Mouse (Mus musculus): Measurements from ENCODE around the gene Apbb2. TPM values are rescaled to one million over a fixed set of nuclear protein-coding genes. Genes with fewer than 3 reads are reported as not detected.
A peak's percentile ranks its signal among the peaks of the same experiment; 100 is the strongest.
"Not testable (repeated sequence)": the region's sequence is repeated elsewhere in the genome, so short reads cannot be mapped to it uniquely, and the experiment has no call there.

The Apbb2 gene
- polyA plus RNA-seq, 1 experiment from 2014 or later: 39.5 TPM

- no peak for ATAC-seq (ENCODE audit: insufficient number of reproducible peaks, insufficient read depth, low FRiP score, low read depth)
- no peak overlapping the region for H3K4me3 ChIP-seq (ENCODE audit: low read depth, low read length)
- H3K4me2 ChIP-seq (replicated peaks; ENCODE audit: low read depth, low read length): no peak overlapping the region
- no peaks in the 10 kb centered on the region for H3K36me3 ChIP-seq (ENCODE audit: control insufficient read depth, insufficient read depth, low read length)
- no peaks in the 10 kb centered on the region for H3K27me3 ChIP-seq (ENCODE audit: control insufficient read depth, insufficient read depth, low read length)
- H3K9me3 ChIP-seq (ENCODE audit: control insufficient read depth, low read depth, low read length): no peaks in the 10 kb centered on the region
- 39% methylated on average over 4 of the region's 4 CpGs for WGBS
- H3K27ac ChIP-seq (ENCODE audit: low read length): no peak overlapping the region
- no peak overlapping the region for H3K9ac ChIP-seq (replicated peaks; ENCODE audit: low read depth, low read length)
- H3K4me1 ChIP-seq (ENCODE audit: control insufficient read depth, insufficient read depth, low read length): no peaks in the 10 kb centered on the region
Measured at GRCm38 (mm10) chr5:66263398-66263797, 355.2 kb downstream of the Apbb2 start.

GRCm38 (mm10) chr5:66262475-66262874, 356.1 kb downstream of the Apbb2 start:
- no peaks in the 10 kb centered on the region for H3K36me3 ChIP-seq (ENCODE audit: control insufficient read depth, insufficient read depth, low read length)
- WGBS: 76% methylated on average over 2 of the region's 2 CpGs

GRCm38 (mm10) chr5:66259756-66260448, 358.7 kb downstream of the Apbb2 start, which contains the start of gene Nsun7:
Nsun7 (plus strand) TSS chr5:66259897.
- no peak within 1 kb of the TSS for H3K27ac ChIP-seq (ENCODE audit: low read length)
- peak within 1 kb of the TSS; percentile 37; the same call in 1 of the 2 replicates for H3K9ac ChIP-seq (replicated peaks; ENCODE audit: low read depth, low read length)
- peak within 1 kb of the TSS; percentile 46 for H3K4me3 ChIP-seq (ENCODE audit: low read depth, low read length)
- no peaks in the 10 kb centered on the region for H3K27me3 ChIP-seq (ENCODE audit: control insufficient read depth, insufficient read depth, low read length)
- peak; percentile 67; the same call in 1 of the 2 replicates for ATAC-seq (ENCODE audit: insufficient number of reproducible peaks, insufficient read depth, low FRiP score, low read depth)
- no peaks in the 10 kb centered on the region for H3K36me3 ChIP-seq (ENCODE audit: control insufficient read depth, insufficient read depth, low read length)
- H3K4me2 ChIP-seq (replicated peaks; ENCODE audit: low read depth, low read length): peak within 1 kb of the TSS; percentile 88
- WGBS: under 1% methylated on average over 44 of the region's 44 CpGs
- no peaks in the 10 kb centered on the region for H3K9me3 ChIP-seq (ENCODE audit: control insufficient read depth, low read depth, low read length)
- H3K4me1 ChIP-seq (ENCODE audit: control insufficient read depth, insufficient read depth, low read length): no peaks in the 10 kb centered on the region

More at GRCm38 (mm10) chr5:66262475-66262874, 356.1 kb downstream of the Apbb2 start:
- Histone ChIP-seq H3K27me3 (ENCODE audit: control insufficient read depth, insufficient read depth, low read length) (no peaks in the 10 kb centered on the region), H3K4me2 (replicated peaks; ENCODE audit: low read depth, low read length) (no peak overlapping the region), H3K27ac (ENCODE audit: low read length) (no peak overlapping the region), H3K4me3 (ENCODE audit: low read depth, low read length) (no peak overlapping the region), H3K4me1 (ENCODE audit: control insufficient read depth, insufficient read depth, low read length) (no peaks in the 10 kb centered on the region), H3K9ac (replicated peaks; ENCODE audit: low read depth, low read length) (no peak overlapping the region), H3K9me3 (ENCODE audit: control insufficient read depth, low read depth, low read length) (no peaks in the 10 kb centered on the region)
- no peak for ATAC-seq (ENCODE audit: insufficient number of reproducible peaks, insufficient read depth, low FRiP score, low read depth)

DNA sequence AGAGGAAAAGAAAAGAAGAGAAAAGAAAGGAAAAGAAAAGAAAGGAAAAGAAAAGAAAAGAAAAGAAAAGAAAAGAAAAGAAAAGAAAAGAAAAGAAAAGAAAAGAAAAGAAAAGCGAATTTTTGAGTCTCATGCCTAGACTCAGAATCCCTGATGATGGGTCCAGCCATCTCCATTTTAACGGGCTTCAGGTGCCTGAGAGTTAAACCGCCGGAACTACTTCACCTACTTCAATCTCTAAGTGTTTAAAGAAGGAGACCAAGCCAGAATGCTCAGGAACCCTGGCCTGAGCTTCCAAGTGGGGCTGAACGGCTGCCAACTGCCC, 359.2 kb downstream of the Apbb2 start:
- H3K4me1 ChIP-seq (ENCODE audit: control insufficient read depth, insufficient read depth, low read length); H3K36me3 ChIP-seq (ENCODE audit: control insufficient read depth, insufficient read depth, low read length); H3K9ac ChIP-seq (replicated peaks; ENCODE audit: low read depth, low read length); H3K9me3 ChIP-seq (ENCODE audit: control insufficient read depth, low read depth, low read length); ATAC-seq (ENCODE audit: insufficient number of reproducible peaks, insufficient read depth, low FRiP score, low read depth); H3K27me3 ChIP-seq (ENCODE audit: control insufficient read depth, insufficient read depth, low read length); H3K27ac ChIP-seq (ENCODE audit: low read length): not testable (repeated sequence)
- Histone ChIP-seq H3K4me2 (replicated peaks; ENCODE audit: low read depth, low read length) (peak overlapping the region; percentile 88), H3K4me3 (ENCODE audit: low read depth, low read length) (peak overlapping the region; percentile 46)
- WGBS: 7% methylated on average over 5 of the region's 5 CpGs

- Histone ChIP-seq H3K4me3 (ENCODE audit: low read depth, low read length) (no peak overlapping the region), H3K9me3 (ENCODE audit: control insufficient read depth, low read depth, low read length) (no peaks in the 10 kb centered on the region), H3K9ac (replicated peaks; ENCODE audit: low read depth, low read length) (no peak overlapping the region), H3K27me3 (ENCODE audit: control insufficient read depth, insufficient read depth, low read length) (no peaks in the 10 kb centered on the region), H3K36me3 (ENCODE audit: control insufficient read depth, insufficient read depth, low read length) (no peaks in the 10 kb centered on the region), H3K4me1 (ENCODE audit: control insufficient read depth, insufficient read depth, low read length) (no peaks in the 10 kb centered on the region), H3K4me2 (replicated peaks; ENCODE audit: low read depth, low read length) (no peak overlapping the region), H3K27ac (ENCODE audit: low read length) (no peak overlapping the region)
- WGBS: 78% methylated on average over 2 of the region's 2 CpGs
- no peak for ATAC-seq (ENCODE audit: insufficient number of reproducible peaks, insufficient read depth, low FRiP score, low read depth)
Measured at GRCm38 (mm10) chr5:66259000-66259399, 359.6 kb downstream of the Apbb2 start.

DNA sequence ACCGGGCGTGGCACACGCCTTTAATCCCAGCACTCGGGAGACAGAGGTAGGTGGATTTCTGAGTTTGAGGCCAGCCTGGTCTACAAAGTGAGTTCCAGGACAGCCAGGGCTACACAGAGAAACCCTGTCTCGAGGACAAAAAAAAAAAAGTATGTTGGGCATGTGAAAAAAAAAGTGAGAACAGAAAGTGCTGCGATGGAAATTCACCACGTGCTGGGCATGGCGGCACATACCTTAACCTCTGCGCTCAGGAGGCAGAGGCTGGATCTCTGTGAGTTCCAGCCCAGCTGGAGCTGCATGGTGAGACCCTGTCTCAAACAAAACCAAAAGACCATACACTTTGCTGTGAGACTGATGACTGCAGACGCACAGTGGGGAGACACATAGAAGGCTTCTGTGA, 363.5 kb downstream of the Apbb2 start:
- H3K4me1 ChIP-seq (ENCODE audit: control insufficient read depth, insufficient read depth, low read length): no peaks in the 10 kb centered on the region
- H3K9me3 ChIP-seq (ENCODE audit: control insufficient read depth, low read depth, low read length): no peaks in the 10 kb centered on the region
- ATAC-seq (ENCODE audit: insufficient number of reproducible peaks, insufficient read depth, low FRiP score, low read depth): no peak
- no peak overlapping the region for H3K4me3 ChIP-seq (ENCODE audit: low read depth, low read length)
- WGBS: 88% methylated on average over 10 of the region's 10 CpGs
- H3K27me3 ChIP-seq (ENCODE audit: control insufficient read depth, insufficient read depth, low read length): no peaks in the 10 kb centered on the region
- no peaks in the 10 kb centered on the region for H3K36me3 ChIP-seq (ENCODE audit: control insufficient read depth, insufficient read depth, low read length)
- H3K27ac ChIP-seq (ENCODE audit: low read length): no peak overlapping the region
- H3K9ac ChIP-seq (replicated peaks; ENCODE audit: low read depth, low read length): no peak overlapping the region
- H3K4me2 ChIP-seq (replicated peaks; ENCODE audit: low read depth, low read length): no peak overlapping the region

- Histone ChIP-seq H3K4me3 (ENCODE audit: low read depth, low read length) (no peak overlapping the region), H3K36me3 (ENCODE audit: control insufficient read depth, insufficient read depth, low read length) (no peaks in the 10 kb centered on the region), H3K4me2 (replicated peaks; ENCODE audit: low read depth, low read length) (no peak overlapping the region), H3K27me3 (ENCODE audit: control insufficient read depth, insufficient read depth, low read length) (no peaks in the 10 kb centered on the region), H3K4me1 (ENCODE audit: control insufficient read depth, insufficient read depth, low read length) (no peaks in the 10 kb centered on the region), H3K9ac (replicated peaks; ENCODE audit: low read depth, low read length) (no peak overlapping the region), H3K27ac (ENCODE audit: low read length) (no peak overlapping the region), H3K9me3 (ENCODE audit: control insufficient read depth, low read depth, low read length) (no peaks in the 10 kb centered on the region)
- no peak for ATAC-seq (ENCODE audit: insufficient number of reproducible peaks, insufficient read depth, low FRiP score, low read depth)
- 64% methylated on average over 5 of the region's 5 CpGs for WGBS
Measured at GRCm38 (mm10) chr5:66253219-66253618, 365.4 kb downstream of the Apbb2 start.

Data from stomach, embryonic 14.5 days (tissue).